Mouse (Mus musculus) layer of hippocampus, postnatal 25 days (tissue): ENCODE results near the gene Gm826. TPM values are rescaled to one million over a fixed set of nuclear protein-coding genes. Genes with fewer than 3 reads are reported as not detected.

ENCODE experiments used
- DNase-seq, 2 experiments: peaks; one replicate each; pipeline ENCODE4 v3.0.0; 2022; ENCODE audit warnings: mixed read lengths in 2 of 2, low spot score in 1 of 2; ENCODE audit errors: extremely low spot score in 1 of 2
- total RNA-seq, 2 experiments: library from RNA; stranded (reverse); gene quantifications; 2 replicates each; pipeline ENCODE4 v1.2.3; 2021

Gene Gm826
- total RNA-seq, 2 experiments from 2014 or later: not detected

- no peak for DNase-seq
Observed at GRCm38 (mm10) chr2:160302013-160302412, 31.9 kb downstream of the Gm826 start.

DNA sequence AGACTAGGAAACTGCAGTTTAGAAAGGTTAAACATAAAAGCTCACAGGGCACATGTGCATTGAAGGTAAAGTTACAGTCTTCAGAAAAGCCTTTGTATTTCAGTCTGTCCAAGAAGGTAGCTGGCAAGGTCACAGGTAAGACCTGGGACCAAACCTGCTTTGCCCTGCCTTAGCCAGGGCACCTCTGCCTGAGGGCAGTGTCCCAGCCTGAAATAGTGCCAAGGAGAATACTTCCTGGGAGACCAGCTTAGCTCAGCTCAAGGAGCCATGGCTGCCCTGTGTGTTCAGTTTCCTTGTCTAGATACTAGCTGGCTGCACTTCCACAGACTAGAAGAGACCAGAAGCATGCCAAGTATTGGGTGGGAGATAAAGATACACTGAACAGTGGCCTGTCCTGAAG, 35.4 kb downstream of the Gm826 start:
- DNase-seq: no peak

GRCm38 (mm10) chr2:160288538-160289151, 45.3 kb downstream of the Gm826 start:
- no peak for DNase-seq

GRCm38 (mm10) chr2:160275959-160276657, 57.9 kb downstream of the Gm826 start:
- no peak for DNase-seq

- no peak for DNase-seq
Observed at GRCm38 (mm10) chr2:160267828-160268453, 66.0 kb downstream of the Gm826 start.

DNA sequence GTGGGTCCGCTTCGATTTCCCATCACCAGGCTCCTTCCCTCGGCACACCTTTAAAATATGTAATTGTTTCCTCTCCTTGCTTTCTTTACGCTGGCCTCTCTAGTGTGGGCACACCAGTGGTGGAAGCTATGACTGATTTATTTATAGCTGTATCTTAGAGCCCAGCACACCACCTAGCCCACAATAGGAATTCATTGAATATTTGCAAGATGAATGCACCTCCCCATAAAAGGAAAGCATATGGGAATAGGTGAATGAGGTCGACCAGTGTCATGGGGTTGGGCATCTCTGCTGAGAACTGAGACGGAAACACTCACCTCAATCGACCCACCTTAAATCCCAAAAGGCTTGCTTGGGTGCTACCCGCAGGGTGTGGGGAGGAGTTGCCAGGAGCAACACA, 70.1 kb downstream of the Gm826 start:
- no peak for DNase-seq

- no peak for DNase-seq
Observed at GRCm38 (mm10) chr2:160261538-160261937, 72.4 kb downstream of the Gm826 start.

Other genes with a start within 250 kb of the Gm826 start
- 10 to 100 TPM; 13.1 to 13.7 TPM for gene Mafb, start 32.9 kb upstream of the Gm826 start, total RNA-seq